Mouse (Mus musculus) liver, adult (tissue): ENCODE results near the gene Fam189a2.

ENCODE experiments used
- GATA4 ChIP-seq: IDR thresholded peaks from 2 replicates; pipeline ENCODE4 v1.6.1; 2014; ENCODE audit warnings: mild to moderate bottlenecking, low read length; ENCODE audit not compliant: insufficient replicate concordance

Fam189a2 gene

GRCm38 (mm10) chr19:24013241-24013640 is 17.6 kb downstream of the Fam189a2 start:
- no peak for TF ChIP-seq GATA4

- TF ChIP-seq GATA4: no peak
Observed at GRCm38 (mm10) chr19:24012479-24012878, 18.3 kb downstream of the Fam189a2 start.

- no peak for TF ChIP-seq GATA4
Observed at GRCm38 (mm10) chr19:24007638-24008360, 23.0 kb downstream of the Fam189a2 start.

- TF ChIP-seq GATA4: no peak
Observed at GRCm38 (mm10) chr19:24007002-24007637, 23.7 kb downstream of the Fam189a2 start.

GRCm38 (mm10) chr19:23995766-23996399 is 34.9 kb downstream of the Fam189a2 start:
- no peak for TF ChIP-seq GATA4

GRCm38 (mm10) chr19:23988166-23988565 is 42.7 kb downstream of the Fam189a2 start:
- TF ChIP-seq GATA4: no peak

GRCm38 (mm10) chr19:23987291-23987690 is 43.5 kb downstream of the Fam189a2 start:
- no peak for TF ChIP-seq GATA4

GRCm38 (mm10) chr19:23984186-23984585 is 46.6 kb downstream of the Fam189a2 start:
- TF ChIP-seq GATA4: no peak

- TF ChIP-seq GATA4: no peak
Observed at GRCm38 (mm10) chr19:23980598-23980997, 50.2 kb downstream of the Fam189a2 start.

- no peak for TF ChIP-seq GATA4
Observed at GRCm38 (mm10) chr19:23977901-23978443, 52.8 kb downstream of the Fam189a2 start.

- TF ChIP-seq GATA4: no peak
Observed at GRCm38 (mm10) chr19:23972881-23973649, 57.8 kb downstream of the Fam189a2 start.

GRCm38 (mm10) chr19:23971391-23971790 is 59.4 kb downstream of the Fam189a2 start:
- TF ChIP-seq GATA4: no peak

GRCm38 (mm10) chr19:23970374-23970773 is 60.4 kb downstream of the Fam189a2 start:
- no peak for TF ChIP-seq GATA4

GRCm38 (mm10) chr19:23968862-23969225 is 62.0 kb downstream of the Fam189a2 start:
- TF ChIP-seq GATA4: no peak
